ENCODE assay signal across 18 mouse cellular contexts in genomic region chr8:81854543-81854942, GRCm38 (mm10).
A peak's percentile ranks its signal among the peaks of the same experiment; 100 is the strongest.
DNase-seq lines count a peak whose midpoint lies in the region; ATAC-seq and TF ChIP-seq lines count a peak whose summit lies in the region.
"Had no signal": no experiment of that assay in that cellular context is flagged by ENCODE, and none has a peak within 500 bp of the region (broad histone marks: within the 10 kb centered on the region; RNA-seq: fewer than 3 reads in every experiment).

No protein-coding gene starts in this region.

- peak; percentile 10; the same call in 1 of the 2 replicates for ATAC-seq in stomach, embryonic 16.5 days (ENCODE audit: insufficient read depth, low FRiP score)
- no peak for ATAC-seq in stomach, postnatal 0 days (ENCODE audit: low FRiP score, low TSS enrichment)
- peak; percentile 76 to 84 for ATAC-seq in hematopoietic stem cell, adult 5-6 weeks (replicated peaks in 1 of 2; ENCODE audit: insufficient read depth in 1 of 2, low FRiP score in 2 of 2, low TSS enrichment in 1 of 2, low read depth in 1 of 2, poor library complexity in 2 of 2, severe bottlenecking in 2 of 2)
- ATAC-seq in liver, postnatal 0 days: no peak
- ATAC-seq: intestine, embryonic 16.5 days; midbrain, embryonic 15.5 days had no signal

- 81% methylated on average over 8 of the region's 8 CpGs for WGBS in cerebellum, adult 2 months
- 72% methylated on average over 8 of the region's 8 CpGs for WGBS in stomach, embryonic 16.5 days
- WGBS in stomach, postnatal 0 days: 72% methylated on average over 8 of the region's 8 CpGs
- 55% methylated on average over 8 of the region's 8 CpGs for WGBS in liver, postnatal 0 days (ENCODE audit: insufficient replicate concordance)

- H3K4me3 ChIP-seq in cerebellum, adult 2 months (replicated peaks; ENCODE audit: insufficient read depth, low read depth, low read length): no peak overlapping the region
- H3K4me3 ChIP-seq in stomach, embryonic 16.5 days (replicated peaks; ENCODE audit: low read length): no peak overlapping the region
- no peak overlapping the region for H3K4me3 ChIP-seq in stomach, postnatal 0 days (ENCODE audit: low read depth, low read length)
- no peak overlapping the region for H3K4me3 ChIP-seq in liver, postnatal 0 days (ENCODE audit: low read depth, low read length)
- H3K4me3 ChIP-seq: embryonic facial prominence, embryonic 12.5 days; forebrain, embryonic 10.5 days; liver, embryonic 15.5 days; midbrain, embryonic 15.5 days had no signal

- no peaks in the 10 kb centered on the region for H3K9me3 ChIP-seq in stomach, embryonic 16.5 days (replicated peaks; ENCODE audit: control insufficient read depth, low read length)
- H3K9me3 ChIP-seq in stomach, postnatal 0 days (ENCODE audit: control insufficient read depth, low read length): no peaks in the 10 kb centered on the region
- no peaks in the 10 kb centered on the region for H3K9me3 ChIP-seq in liver, postnatal 0 days (ENCODE audit: low read length)
- H3K9me3 ChIP-seq: embryonic facial prominence, embryonic 12.5 days; forebrain, embryonic 10.5 days; liver, embryonic 15.5 days; midbrain, embryonic 15.5 days had no signal

- TF ChIP-seq POLR2A in cerebellum, adult 2 months (IDR thresholded peaks at IDR 0.05; ENCODE audit: borderline replicate concordance, insufficient read depth, low read length): no peak

- peaks cover 14% of the 10 kb centered on the region; the same call in 1 of the 2 replicates for H3K4me1 ChIP-seq in cerebellum, adult 2 months (ENCODE audit: control insufficient read depth, insufficient read depth, low read length)
- no peaks in the 10 kb centered on the region for H3K4me1 ChIP-seq in stomach, embryonic 16.5 days (ENCODE audit: control insufficient read depth, insufficient read depth, low read length)
- H3K4me1 ChIP-seq in stomach, postnatal 0 days (replicated peaks; ENCODE audit: control insufficient read depth, insufficient read depth): no peaks in the 10 kb centered on the region
- no peaks in the 10 kb centered on the region for H3K4me1 ChIP-seq in liver, postnatal 0 days (ENCODE audit: insufficient read depth)
- H3K4me1 ChIP-seq: embryonic facial prominence, embryonic 12.5 days; forebrain, embryonic 10.5 days; liver, embryonic 15.5 days; midbrain, embryonic 15.5 days had no signal

- no peaks in the 10 kb centered on the region for H3K27me3 ChIP-seq in cerebellum, adult 2 months (ENCODE audit: control insufficient read depth, insufficient read depth, low read length)
- no peaks in the 10 kb centered on the region for H3K27me3 ChIP-seq in stomach, embryonic 16.5 days (ENCODE audit: control insufficient read depth, insufficient read depth, low read length)
- H3K27me3 ChIP-seq in stomach, postnatal 0 days (ENCODE audit: control insufficient read depth, insufficient read depth, low read length): no peaks in the 10 kb centered on the region
- no peaks in the 10 kb centered on the region for H3K27me3 ChIP-seq in liver, postnatal 0 days (ENCODE audit: insufficient read depth, low read length)
- H3K27me3 ChIP-seq: embryonic facial prominence, embryonic 12.5 days; liver, embryonic 15.5 days; midbrain, embryonic 15.5 days had no signal

- H3K27ac ChIP-seq in cerebellum, adult 2 months (ENCODE audit: insufficient read depth, low read length): peak overlapping the region; percentile 19; the same call in 1 of the 2 replicates
- no peak overlapping the region for H3K27ac ChIP-seq in stomach, embryonic 16.5 days (ENCODE audit: low read length)
- H3K27ac ChIP-seq in stomach, postnatal 0 days (replicated peaks): no peak overlapping the region
- no peak overlapping the region for H3K27ac ChIP-seq in liver, postnatal 0 days (ENCODE audit: low read depth)
- H3K27ac ChIP-seq: embryonic facial prominence, embryonic 12.5 days; forebrain, embryonic 10.5 days; liver, embryonic 15.5 days; midbrain, embryonic 15.5 days had no signal

- no peak for TF ChIP-seq CTCF in cerebellum, adult 2 months (IDR thresholded peaks at IDR 0.05; ENCODE audit: borderline replicate concordance, insufficient read depth, low read depth, low read length)
- no peak for TF ChIP-seq CTCF in stomach, postnatal 0 days (IDR thresholded peaks at IDR 0.05; ENCODE audit: low read depth)
- no peak for TF ChIP-seq CTCF in liver, postnatal 0 days (IDR thresholded peaks at IDR 0.05; ENCODE audit: low read depth)

- no peaks in the 10 kb centered on the region for H3K36me3 ChIP-seq in stomach, embryonic 16.5 days (ENCODE audit: control insufficient read depth, insufficient read depth, low read length)
- H3K36me3 ChIP-seq in stomach, postnatal 0 days (ENCODE audit: control insufficient read depth, insufficient read depth, low read length): no peaks in the 10 kb centered on the region
- no peaks in the 10 kb centered on the region for H3K36me3 ChIP-seq in liver, postnatal 0 days (replicated peaks; ENCODE audit: insufficient read depth, low read length)
- H3K36me3 ChIP-seq: embryonic facial prominence, embryonic 12.5 days; forebrain, embryonic 10.5 days; liver, embryonic 15.5 days; midbrain, embryonic 15.5 days had no signal

- no peak overlapping the region for H3K9ac ChIP-seq in stomach, embryonic 16.5 days (ENCODE audit: low read length)
- H3K9ac ChIP-seq in stomach, postnatal 0 days (ENCODE audit: low read length): no peak overlapping the region
- H3K9ac ChIP-seq in liver, postnatal 0 days (replicated peaks): no peak overlapping the region
- H3K9ac ChIP-seq: embryonic facial prominence, embryonic 12.5 days; liver, embryonic 15.5 days; midbrain, embryonic 15.5 days had no signal

- no peak for TF ChIP-seq EP300 in stomach, postnatal 0 days (optimal IDR thresholded peaks at IDR 0.05)
- TF ChIP-seq EP300 in liver, postnatal 0 days (IDR thresholded peaks at IDR 0.05; ENCODE audit: low read depth): no peak

- no peak for DNase-seq in cerebellum, adult 2 months
- no peak for DNase-seq in cerebellum, postnatal 4 days (ENCODE audit: low spot score in 2 of 2)
- DNase-seq in stomach, postnatal 0 days (ENCODE audit: low spot score): no peak
- no peak for DNase-seq in kidney, adult 11 months
- DNase-seq in embryo, embryonic 9.5 days (ENCODE audit: extremely low spot score): no peak
- no peak for DNase-seq in liver, postnatal 0 days
- DNase-seq: adrenal gland, postnatal 14 days; cerebellum, postnatal 10 days; kidney, postnatal 36 days; layer of hippocampus, postnatal 36 days; thymus, postnatal 14 days had no signal

- no peak overlapping the region for H3K4me2 ChIP-seq in stomach, embryonic 16.5 days (ENCODE audit: low read depth, low read length)
- H3K4me2 ChIP-seq in stomach, postnatal 0 days (replicated peaks; ENCODE audit: low read depth): no peak overlapping the region
- H3K4me2 ChIP-seq in liver, postnatal 0 days (ENCODE audit: low read depth, low read length): no peak overlapping the region
- H3K4me2 ChIP-seq: embryonic facial prominence, embryonic 12.5 days; liver, embryonic 15.5 days; midbrain, embryonic 15.5 days had no signal

Comparison
In these comparisons a context has a peak if more than half of its experiments do, and no peak if none do; other contexts are left out.
1. ATAC-seq: peak in stomach, embryonic 16.5 days (single experiment) and hematopoietic stem cell, adult 5-6 weeks (2 of 2); none in stomach, postnatal 0 days (single experiment) and liver, postnatal 0 days (single experiment).